Mouse (Mus musculus): ENCODE measurements at regions not wholly inside any gene's neighbourhood (a gene's known extent, or its start where the extent isn't known, plus 50 kb on each side); places are given as distances from the start of the nearest gene placed in this dataset.

DNA sequence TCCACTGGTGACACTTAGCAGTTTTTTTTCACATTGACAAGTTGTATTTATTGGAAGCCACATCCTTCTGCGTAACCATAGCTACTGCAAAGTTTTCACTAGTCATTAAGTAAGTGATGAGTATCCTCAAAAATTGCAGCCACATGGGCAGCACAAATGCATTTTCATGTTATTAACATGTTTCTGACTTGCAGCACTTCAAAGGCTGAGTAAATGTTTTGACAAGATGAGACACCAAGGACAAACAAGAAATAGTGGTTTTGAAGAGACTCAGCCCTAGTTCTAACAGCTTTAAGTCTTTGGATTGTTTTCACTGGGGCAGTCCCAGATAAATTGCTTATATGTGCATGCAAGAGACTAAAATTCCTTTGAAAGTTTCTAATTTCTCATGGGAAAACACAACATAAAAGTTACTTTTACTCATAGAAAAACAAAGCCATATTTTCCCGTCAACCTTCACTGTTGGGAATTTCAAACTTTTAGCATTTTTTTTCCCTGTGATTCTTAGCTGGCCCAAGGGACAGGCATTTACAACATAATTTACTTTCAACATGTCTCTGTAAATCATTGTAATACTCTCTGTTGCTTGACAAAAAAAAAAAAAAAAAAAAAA, 787.5 kb upstream of the Zeb2 start:
- no peak for ATAC-seq (ENCODE audit: insufficient number of reproducible peaks, low FRiP score, low TSS enrichment)

DNA sequence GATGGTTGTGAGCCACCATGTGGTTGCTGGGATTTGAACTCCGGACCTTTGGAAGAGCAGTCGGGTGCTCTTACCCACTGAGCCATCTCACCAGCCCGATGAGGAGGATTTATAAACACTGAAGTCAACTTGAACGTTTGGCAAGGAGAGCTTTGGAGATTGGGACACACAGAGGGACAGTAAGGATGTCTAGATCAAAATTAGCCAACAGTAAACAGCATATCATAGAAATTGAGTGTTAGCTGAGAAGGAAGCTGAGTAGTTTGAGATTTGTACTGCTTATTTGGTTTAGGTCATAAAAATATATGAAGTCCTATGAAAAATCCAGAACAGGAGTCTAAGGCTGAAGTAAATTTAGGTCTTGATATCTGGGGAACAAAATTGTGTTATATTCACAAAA, 786.9 kb upstream of the Zeb2 start:
- no peak for ATAC-seq (ENCODE audit: insufficient number of reproducible peaks, low FRiP score, low TSS enrichment)

- ATAC-seq (ENCODE audit: insufficient number of reproducible peaks, low FRiP score, low TSS enrichment), result no peak
These were observed 786.2 kb upstream of the Zeb2 start for GRCm38 (mm10) chr2:45903350-45903749.

DNA sequence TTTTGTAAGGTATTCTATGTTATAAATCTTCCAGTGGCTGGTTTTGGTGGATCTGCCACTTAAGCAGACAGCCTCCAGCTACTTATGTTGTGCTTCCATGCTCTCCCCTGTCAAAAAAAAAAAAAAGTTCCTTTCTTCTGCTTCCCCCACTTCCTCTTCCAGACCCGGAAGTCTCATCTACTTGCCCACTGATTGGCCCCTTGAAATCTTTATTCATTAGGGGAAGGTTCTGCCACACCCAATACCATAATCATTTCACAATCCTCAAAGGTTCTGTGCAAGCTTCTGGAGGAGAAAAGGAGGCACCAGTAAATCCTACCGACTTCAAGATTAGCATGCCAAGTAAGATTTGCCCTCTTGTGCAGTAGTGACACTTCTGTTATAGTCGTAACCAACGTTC, 784.7 kb upstream of the Zeb2 start:
- no peak for ATAC-seq (ENCODE audit: insufficient number of reproducible peaks, low FRiP score, low TSS enrichment)

GRCm38 (mm10) chr2:45884680-45885079, 767.5 kb upstream of the Zeb2 start:
- ATAC-seq (ENCODE audit: insufficient number of reproducible peaks, low FRiP score, low TSS enrichment), result no peak

DNA sequence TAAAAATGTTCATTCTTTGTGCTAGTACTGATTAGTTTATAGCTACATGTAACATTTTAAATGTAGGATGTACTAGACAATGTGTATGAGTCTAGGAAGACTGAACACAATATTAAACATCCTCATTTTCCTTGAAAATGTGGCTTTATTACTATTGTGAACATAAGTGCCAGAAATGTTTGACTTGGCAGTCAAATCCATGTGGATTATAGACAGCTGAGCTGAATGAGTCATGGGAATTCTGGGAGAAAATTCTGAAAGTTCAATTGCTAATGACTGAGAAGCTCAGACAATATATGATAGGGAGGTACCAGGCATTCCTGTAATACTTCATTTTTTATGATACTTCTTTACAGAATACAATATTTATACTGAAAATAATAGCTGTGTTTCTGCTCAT, 761.5 kb upstream of the Zeb2 start:
- ATAC-seq (ENCODE audit: insufficient number of reproducible peaks, low FRiP score, low TSS enrichment), result no peak

DNA sequence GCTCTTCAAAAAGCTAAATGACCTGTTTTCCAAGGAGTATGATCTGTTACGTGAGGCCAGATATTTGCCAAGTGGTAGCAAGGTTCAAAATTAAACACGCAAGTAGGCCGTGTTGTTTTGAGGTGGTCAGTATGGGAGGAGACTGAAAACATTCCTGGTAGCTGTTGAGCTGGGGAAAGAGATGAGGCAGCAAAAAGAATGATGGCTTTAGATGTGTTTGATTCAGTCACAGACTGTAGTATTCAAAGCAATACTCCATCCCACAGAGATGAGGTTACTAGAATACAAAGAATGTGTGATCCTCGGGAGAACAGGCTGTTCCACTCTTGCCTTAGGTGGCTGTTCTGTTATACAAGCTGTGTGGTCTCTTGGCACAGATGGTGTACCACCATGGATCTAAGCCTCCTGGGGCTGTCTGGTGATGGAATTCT, 742.7 kb upstream of the Zeb2 start:
- ATAC-seq (ENCODE audit: insufficient number of reproducible peaks, low FRiP score, low TSS enrichment), result no peak

DNA sequence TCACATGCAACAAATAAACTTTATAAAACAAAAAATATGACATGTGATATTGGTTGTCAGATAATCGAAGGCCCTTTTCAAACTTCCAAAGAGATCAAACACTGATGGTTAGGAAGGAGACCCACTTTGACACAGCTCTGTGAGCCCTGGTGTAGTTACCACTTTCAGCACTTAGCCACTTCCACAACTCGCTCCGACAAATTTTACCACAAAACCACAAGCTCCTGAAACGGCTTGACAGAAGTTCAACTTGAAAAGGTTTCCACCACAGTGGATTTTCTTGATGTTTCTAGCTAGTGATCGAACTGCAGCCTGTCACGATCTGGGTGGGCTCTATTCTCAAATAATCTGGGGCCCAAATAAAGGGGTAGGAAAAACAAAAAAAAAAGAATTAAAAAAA, 742.2 kb upstream of the Zeb2 start:
- no peak for ATAC-seq (ENCODE audit: insufficient number of reproducible peaks, low FRiP score, low TSS enrichment)

GRCm38 (mm10) chr2:45850018-45850605, 732.9 kb upstream of the Zeb2 start:
- no peak for ATAC-seq (ENCODE audit: insufficient number of reproducible peaks, low FRiP score, low TSS enrichment)

DNA sequence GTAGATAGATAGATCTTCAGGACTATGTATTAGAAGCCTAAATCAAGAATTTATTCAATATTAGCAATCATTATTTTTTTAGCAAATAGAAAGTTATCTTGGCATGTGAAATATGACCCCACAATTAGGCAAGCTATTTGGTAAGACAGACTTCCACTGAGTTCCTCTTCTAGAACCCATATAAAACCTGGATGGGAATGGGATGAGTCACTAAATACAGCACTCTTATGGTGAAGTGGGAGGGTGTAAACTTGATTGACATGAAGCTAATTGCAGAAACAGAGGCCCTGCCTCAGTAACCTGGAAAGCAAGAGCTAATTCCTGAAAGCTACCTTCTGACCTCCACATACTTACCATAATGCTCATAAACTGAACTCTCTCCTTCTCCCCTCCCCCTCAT, 723.2 kb upstream of the Zeb2 start:
- no peak for ATAC-seq (ENCODE audit: insufficient number of reproducible peaks, low FRiP score, low TSS enrichment)

GRCm38 (mm10) chr2:45836546-45837221, 719.5 kb upstream of the Zeb2 start:
- no peak for ATAC-seq (ENCODE audit: insufficient number of reproducible peaks, low FRiP score, low TSS enrichment)

- ATAC-seq (ENCODE audit: insufficient number of reproducible peaks, low FRiP score, low TSS enrichment), result no peak
These were observed 700.9 kb upstream of the Zeb2 start for GRCm38 (mm10) chr2:45817945-45818719.

DNA sequence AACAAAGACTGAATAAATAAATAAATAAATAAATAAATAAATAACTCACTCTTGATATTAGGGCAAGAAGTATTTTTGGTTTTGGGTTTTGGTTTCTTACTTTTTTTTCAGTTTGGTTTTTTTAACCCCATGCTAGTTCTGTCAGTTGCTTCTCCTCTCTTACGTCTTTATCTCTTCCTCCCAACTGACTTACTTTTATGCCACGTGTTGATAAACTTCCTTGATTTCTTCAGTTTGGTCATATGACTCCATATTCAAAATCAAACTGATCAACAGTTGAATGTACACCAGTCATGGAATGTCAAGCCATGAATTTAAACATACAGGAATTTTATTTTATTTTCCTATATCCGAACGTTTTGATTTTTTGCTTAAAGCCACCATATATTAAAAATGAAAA, 697.5 kb upstream of the Zeb2 start:
- ATAC-seq (ENCODE audit: insufficient number of reproducible peaks, low FRiP score, low TSS enrichment), result no peak

DNA sequence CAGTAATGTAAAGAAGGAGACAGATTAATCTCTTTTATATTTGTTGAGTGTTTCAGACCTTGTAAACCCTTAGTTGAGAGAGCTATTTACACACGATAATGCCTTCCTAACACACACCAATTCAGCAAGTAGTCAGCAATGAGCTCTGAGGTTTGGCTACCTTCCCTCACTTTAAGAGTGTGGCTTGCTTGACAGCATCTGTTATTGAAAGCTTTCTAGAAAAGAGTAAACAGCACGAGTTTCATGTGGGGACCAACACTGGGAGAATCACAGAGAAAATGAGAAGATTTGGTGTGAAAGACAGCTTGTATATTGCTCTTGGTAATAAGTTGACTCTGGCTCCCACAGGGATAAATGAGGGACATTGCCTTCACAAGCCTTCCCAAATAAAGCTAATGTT, 688.1 kb upstream of the Zeb2 start:
- no peak for ATAC-seq (ENCODE audit: insufficient number of reproducible peaks, low FRiP score, low TSS enrichment)

DNA sequence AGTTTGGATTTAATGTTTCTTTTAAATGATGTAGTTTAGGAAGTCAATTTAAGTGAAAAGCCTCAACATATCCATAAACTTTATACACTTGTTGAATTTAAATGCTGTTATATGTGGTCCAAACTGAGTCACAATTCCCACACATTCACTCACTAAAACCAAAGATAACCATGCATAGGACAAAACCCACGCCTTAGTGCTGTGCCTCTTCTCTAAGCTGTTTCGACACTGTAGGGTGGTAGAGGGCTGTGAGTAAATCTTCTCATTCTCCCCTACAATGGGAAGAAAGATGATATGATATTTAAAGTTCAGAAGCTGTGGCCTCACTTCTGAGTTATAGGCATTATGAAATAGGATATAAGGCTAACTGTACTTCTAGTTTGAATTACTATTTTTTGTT, 682.9 kb upstream of the Zeb2 start:
- ATAC-seq (ENCODE audit: insufficient number of reproducible peaks, low FRiP score, low TSS enrichment), result no peak

DNA sequence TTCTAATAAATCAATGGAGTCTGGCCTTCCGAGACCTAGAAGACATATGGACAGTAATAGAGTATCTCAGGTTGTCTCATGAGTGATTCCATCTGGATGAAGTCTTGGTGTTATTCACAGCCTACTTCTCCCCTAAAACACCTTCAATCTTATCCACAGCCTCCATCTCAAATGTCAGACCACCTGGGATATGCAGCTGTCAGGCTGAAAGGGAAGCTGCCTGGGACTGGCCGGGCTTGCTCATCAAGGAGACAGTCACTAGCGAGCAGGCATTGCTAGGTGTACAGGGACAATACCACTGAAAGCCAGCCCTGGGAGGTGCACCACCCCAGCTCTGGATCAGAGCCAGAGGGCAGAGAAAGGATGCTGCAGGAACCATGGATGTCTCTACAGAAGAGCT, 676.4 kb upstream of the Zeb2 start:
- ATAC-seq (ENCODE audit: insufficient number of reproducible peaks, low FRiP score, low TSS enrichment), result no peak

- ATAC-seq (ENCODE audit: insufficient number of reproducible peaks, low FRiP score, low TSS enrichment), result no peak
These were observed 672.5 kb upstream of the Zeb2 start for GRCm38 (mm10) chr2:45789739-45790138.

GRCm38 (mm10) chr2:45787732-45788390, 670.7 kb upstream of the Zeb2 start:
- no peak; the same call in 1 of the 2 replicates for ATAC-seq (ENCODE audit: insufficient number of reproducible peaks, low FRiP score, low TSS enrichment)

- no peak for ATAC-seq (ENCODE audit: insufficient number of reproducible peaks, low FRiP score, low TSS enrichment)
These were observed 669.6 kb upstream of the Zeb2 start for GRCm38 (mm10) chr2:45786787-45787186.

- no peak for ATAC-seq (ENCODE audit: insufficient number of reproducible peaks, low FRiP score, low TSS enrichment)
These were observed 668.5 kb upstream of the Zeb2 start for GRCm38 (mm10) chr2:45785684-45786083.
